Mouse (Mus musculus) kidney, embryonic 14.5 days (tissue): ENCODE results near the gene Elf2. TPM values are rescaled to one million over a fixed set of nuclear protein-coding genes. Genes with fewer than 3 reads are reported as not detected.
"Not testable (repeated sequence)": the region's sequence is repeated elsewhere in the genome, so short reads cannot be mapped to it uniquely, and the experiment has no call there.

Source experiments
- ATAC-seq: fragments of 200-750 bp; cut with Nextera tagmentation; 2 replicates; pipeline ENCODE4 v1.8.0; 2017; ENCODE audit warnings: moderate number of reproducible peaks, mild to moderate bottlenecking, moderate TSS enrichment, moderate library complexity; ENCODE audit not compliant: low FRiP score, low TSS enrichment
- H3K27ac ChIP-seq: fragments of 300-500 bp; sonication (generic); 2 replicates; pipeline ENCODE4 v1.5.1; 2014; ENCODE audit warnings: low read depth, mild to moderate bottlenecking, low read length, moderate library complexity, mixed read lengths
- H3K27me3 ChIP-seq: fragments of 300-500 bp; sonication (generic); 2 replicates; pipeline ENCODE4 v1.6.1; 2014; ENCODE audit warnings: mild to moderate bottlenecking, low read length; ENCODE audit not compliant: control insufficient read depth, insufficient read depth
- H3K36me3 ChIP-seq: fragments of 300-500 bp; sonication (generic); 2 replicates; pipeline ENCODE4 v1.6.1; 2014; ENCODE audit warnings: low read length, mixed read lengths; ENCODE audit not compliant: control insufficient read depth, insufficient read depth
- H3K4me1 ChIP-seq: fragments of 300-500 bp; sonication (generic); 2 replicates; pipeline ENCODE4 v1.6.1; 2014; ENCODE audit warnings: low read length, mixed read lengths; ENCODE audit not compliant: control insufficient read depth, insufficient read depth
- H3K4me2 ChIP-seq: fragments of 300-500 bp; sonication (generic); replicated peaks from 2 replicates; pipeline ENCODE4 v1.6.1; 2014; ENCODE audit warnings: low read depth, mild to moderate bottlenecking, low read length
- H3K4me3 ChIP-seq: fragments of 300-500 bp; sonication (generic); 2 replicates; pipeline ENCODE4 v1.5.1; 2014; ENCODE audit warnings: mild to moderate bottlenecking, low read length
- H3K9ac ChIP-seq: fragments of 300-500 bp; sonication (generic); 2 replicates; pipeline ENCODE4 v1.6.1; 2014; ENCODE audit warnings: low read depth, mild to moderate bottlenecking, low read length, moderate library complexity
- H3K9me3 ChIP-seq: fragments of 300-500 bp; sonication (generic); 2 replicates; pipeline ENCODE4 v1.6.1; 2016; ENCODE audit warnings: low read length; ENCODE audit not compliant: control insufficient read depth
- WGBS: fragments of 180-500 bp; shearing (Covaris S2); extraction: QIAGEN DNeasy Blood & Tissue Kit; methylation state at CpG from one replicate; pipeline ENCODE4 v1.1.7; 2014; 5-methylcytosine and 5-hydroxymethylcytosine counted together
- polyA plus RNA-seq: library from polyadenylated mRNA; unstranded; fragments of >200 nt; fragmentation: Nextera tagmentation; extraction: Ambion mirVana; gene quantifications from 2 replicates; pipeline ENCODE4 v1.2.1, GENCODE M21; 2014

Gene Elf2
- polyA plus RNA-seq, 1 experiment from 2014 or later, result 61.6 TPM

- H3K9me3 ChIP-seq, result no peaks in the 10 kb centered on the region
- H3K4me3 ChIP-seq, result no peak overlapping the region
- H3K4me1 ChIP-seq, result no peaks in the 10 kb centered on the region
- no peak for ATAC-seq
- H3K4me2 ChIP-seq, result no peak overlapping the region
- H3K9ac ChIP-seq, result no peak overlapping the region
- no peaks in the 10 kb centered on the region for H3K36me3 ChIP-seq
- 76% methylated on average over 3 of the region's 3 CpGs for WGBS
- no peak overlapping the region for H3K27ac ChIP-seq
- no peaks in the 10 kb centered on the region for H3K27me3 ChIP-seq
Measured at GRCm38 (mm10) chr3:51354034-51354427, 13.6 kb upstream of the Elf2 start.

GRCm38 (mm10) chr3:51353325-51354033, 13.0 kb upstream of the Elf2 start:
- H3K4me3 ChIP-seq, result no peak overlapping the region
- no peak overlapping the region for H3K4me2 ChIP-seq
- no peak overlapping the region for H3K9ac ChIP-seq
- H3K4me1 ChIP-seq, result no peaks in the 10 kb centered on the region
- H3K9me3 ChIP-seq, result no peaks in the 10 kb centered on the region
- no peak overlapping the region for H3K27ac ChIP-seq
- ATAC-seq, result no peak; the same call in 1 of the 2 replicates
- 84% methylated on average over 4 of the region's 4 CpGs for whole genome bisulfite sequencing
- H3K27me3 ChIP-seq, result no peaks in the 10 kb centered on the region
- H3K36me3 ChIP-seq, result no peaks in the 10 kb centered on the region

- Histone ChIP-seq H3K27me3 (no peaks in the 10 kb centered on the region), H3K4me2 (no peak overlapping the region), H3K9me3 (no peaks in the 10 kb centered on the region), H3K4me3 (no peak overlapping the region), H3K36me3 (no peaks in the 10 kb centered on the region), H3K4me1 (no peaks in the 10 kb centered on the region), H3K9ac (no peak overlapping the region), H3K27ac (no peak overlapping the region)
- no peak for ATAC-seq
- 41% methylated on average over 3 of the region's 3 CpGs for WGBS
Measured at GRCm38 (mm10) chr3:51350806-51351205, 10.3 kb upstream of the Elf2 start.

GRCm38 (mm10) chr3:51348646-51349238, 8.3 kb upstream of the Elf2 start:
- Histone ChIP-seq H3K4me2 (no peak overlapping the region), H3K4me1 (no peaks in the 10 kb centered on the region), H3K9me3 (no peaks in the 10 kb centered on the region), H3K36me3 (no peaks in the 10 kb centered on the region), H3K4me3 (no peak overlapping the region), H3K9ac (no peak overlapping the region), H3K27ac (no peak overlapping the region), H3K27me3 (no peaks in the 10 kb centered on the region)
- ATAC-seq, result no peak
- WGBS, result 47% methylated on average over 3 of the region's 3 CpGs

DNA sequence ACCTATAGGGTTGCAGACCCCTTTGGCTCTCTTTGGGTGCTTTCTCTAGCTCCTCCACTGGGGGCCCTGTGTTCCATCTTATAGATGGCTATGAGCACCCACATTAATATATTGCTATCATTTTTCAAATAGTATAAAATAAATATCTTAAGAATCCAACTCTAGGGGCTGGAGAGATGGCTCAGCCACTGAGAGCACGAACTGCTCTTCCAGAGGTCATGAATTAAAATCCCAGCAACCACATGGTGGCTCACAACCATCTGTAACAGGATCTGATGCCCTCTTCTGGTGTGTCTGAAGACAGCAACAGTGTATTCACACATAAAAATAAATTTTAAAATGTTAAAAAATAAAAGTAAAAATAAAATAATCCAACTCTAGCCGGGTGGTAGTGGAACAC, 4.6 kb upstream of the Elf2 start:
- WGBS, result 96% methylated on average over 2 of the region's 2 CpGs
- not testable (repeated sequence) for H3K27ac ChIP-seq, H3K9me3 ChIP-seq, H3K4me3 ChIP-seq, H3K4me2 ChIP-seq, H3K9ac ChIP-seq, H3K27me3 ChIP-seq, H3K4me1 ChIP-seq, ATAC-seq, H3K36me3 ChIP-seq

DNA sequence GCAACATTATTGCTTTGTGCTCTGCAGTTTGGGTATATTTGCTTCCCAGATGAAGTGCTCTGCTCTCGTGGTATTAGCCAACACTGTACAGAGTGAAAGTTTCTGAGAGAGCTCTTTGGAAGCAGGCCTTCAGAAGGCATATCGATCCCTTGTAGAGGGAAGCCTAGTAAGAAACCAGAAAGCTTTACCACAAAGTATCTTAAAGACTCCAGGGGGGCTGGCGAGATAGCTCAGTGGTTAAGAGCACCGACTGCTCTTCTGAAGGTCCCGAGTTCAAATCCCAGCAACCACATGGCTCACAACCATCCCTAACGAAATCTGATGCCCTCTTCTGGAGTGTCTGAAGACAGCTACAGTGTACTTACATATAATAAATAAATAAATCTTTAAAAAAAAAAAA, 3.7 kb upstream of the Elf2 start:
- not testable (repeated sequence) for H3K27ac ChIP-seq, H3K27me3 ChIP-seq, H3K9ac ChIP-seq, H3K36me3 ChIP-seq, H3K4me2 ChIP-seq, H3K4me1 ChIP-seq, ATAC-seq, H3K9me3 ChIP-seq, H3K4me3 ChIP-seq
- WGBS, result 89% methylated on average over 6 of the region's 6 CpGs

- Histone ChIP-seq H3K9me3 (no peaks in the 10 kb centered on the region), H3K4me2 (no peak overlapping the region), H3K36me3 (no peaks in the 10 kb centered on the region), H3K4me1 (no peaks in the 10 kb centered on the region), H3K4me3 (no peak overlapping the region), H3K27ac (no peak overlapping the region), H3K27me3 (no peaks in the 10 kb centered on the region), H3K9ac (no peak overlapping the region)
- no peak for ATAC-seq
- 94% methylated on average over 4 of the region's 4 CpGs for WGBS
Measured at GRCm38 (mm10) chr3:51343260-51343659, 2.8 kb upstream of the Elf2 start.

- no peaks in the 10 kb centered on the region for H3K27me3 ChIP-seq
- 10% methylated on average over 9 of the region's 9 CpGs for WGBS
- peak overlapping the region; percentile 77 for H3K4me2 ChIP-seq
- peak overlapping the region; percentile 90 for H3K9ac ChIP-seq
- no peaks in the 10 kb centered on the region for H3K9me3 ChIP-seq
- no peaks in the 10 kb centered on the region for H3K4me1 ChIP-seq
- no peak for ATAC-seq
- H3K4me3 ChIP-seq, result peak overlapping the region; percentile 90
- H3K36me3 ChIP-seq, result no peaks in the 10 kb centered on the region
- peak overlapping the region; percentile 90 for H3K27ac ChIP-seq
Measured at GRCm38 (mm10) chr3:51342152-51342551, 1.7 kb upstream of the Elf2 start.

DNA sequence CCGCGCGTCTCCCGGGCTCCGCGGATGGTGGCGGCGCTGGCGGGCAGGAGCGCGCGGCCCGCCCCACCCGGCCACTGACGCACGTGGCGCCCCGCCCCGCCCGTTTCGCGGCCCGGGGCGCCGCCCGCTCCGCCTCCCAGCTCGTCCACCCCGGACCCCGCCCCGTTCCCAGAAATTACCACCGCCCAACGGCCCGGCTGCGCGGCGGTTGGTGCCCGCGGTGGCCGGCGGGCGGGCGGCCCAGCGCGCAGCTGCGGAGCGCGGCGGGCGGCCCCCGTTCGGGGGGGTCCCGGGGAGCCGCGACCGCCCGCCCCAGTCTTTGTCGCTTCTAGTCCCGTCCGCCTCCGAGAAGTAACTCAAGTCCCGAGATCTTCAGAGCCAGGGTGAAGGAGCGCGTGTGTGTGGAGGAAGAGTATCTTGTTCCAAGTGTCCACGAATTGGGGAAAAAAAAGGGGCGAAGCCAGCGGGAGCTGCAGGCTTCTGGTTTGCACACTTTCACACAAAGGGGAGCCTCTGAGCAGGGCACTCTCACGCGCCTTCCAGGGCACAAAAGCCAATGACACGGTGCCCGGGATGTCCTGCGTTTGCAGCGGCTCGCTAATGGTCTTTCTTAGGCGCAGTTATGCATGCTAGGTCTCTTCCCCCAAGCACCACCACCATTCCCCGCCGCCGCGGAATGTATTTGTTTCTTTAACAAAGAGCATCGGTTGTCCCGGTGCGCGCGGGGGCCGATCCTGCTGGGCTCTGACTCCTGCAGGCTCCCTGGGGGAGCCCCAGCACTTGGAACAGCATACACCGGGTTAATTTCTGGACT, 1.0 kb upstream of the Elf2 start:
- Histone ChIP-seq H3K9ac (peak overlapping the region; percentile 90), H3K9me3 (no peaks in the 10 kb centered on the region), H3K27me3 (no peaks in the 10 kb centered on the region), H3K4me3 (peak overlapping the region; percentile 90), H3K4me2 (peak overlapping the region; percentile 77), H3K36me3 (no peaks in the 10 kb centered on the region), H3K27ac (peak overlapping the region; percentile 90), H3K4me1 (no peaks in the 10 kb centered on the region)
- under 1% methylated on average over 70 of the region's 86 CpGs for WGBS
- peak; percentile 86 for ATAC-seq
